Mouse (Mus musculus) lung, postnatal 0 days (tissue): ENCODE results near the gene Cxcr2. TPM values are rescaled to one million over a fixed set of nuclear protein-coding genes. Genes with fewer than 3 reads are reported as not detected.
"Not testable (repeated sequence)": the region's sequence is repeated elsewhere in the genome, so short reads cannot be mapped to it uniquely, and the experiment has no call there.

ENCODE experiments used
- ATAC-seq: fragments of 200-750 bp; cut with Nextera tagmentation; 2 replicates; pipeline ENCODE4 v1.8.0; 2017; ENCODE audit warnings: moderate library complexity
- DNase-seq: peaks from one replicate; pipeline ENCODE4 v3.0.0-alpha.2; 2016; ENCODE audit warnings: low spot score
- H3K27ac ChIP-seq: fragments of 300-500 bp; sonication (generic); 2 replicates; pipeline ENCODE4 v1.5.1; 2014; ENCODE audit warnings: antibody characterized with exemption, mild to moderate bottlenecking, low read length, mixed read lengths
- H3K27me3 ChIP-seq: fragments of 300-500 bp; sonication (generic); replicated peaks from 2 replicates; pipeline ENCODE4 v1.6.1; 2014; ENCODE audit warnings: low read length, mixed read lengths; ENCODE audit not compliant: insufficient read depth
- H3K36me3 ChIP-seq: fragments of 300-500 bp; sonication (generic); 2 replicates; pipeline ENCODE4 v1.6.1; 2014; ENCODE audit warnings: low read length, mixed read lengths; ENCODE audit not compliant: insufficient read depth
- H3K4me1 ChIP-seq: fragments of 300-500 bp; sonication (generic); 2 replicates; pipeline ENCODE4 v1.6.1; 2014; ENCODE audit warnings: antibody characterized with exemption, low read depth, low read length, mixed read lengths; ENCODE audit not compliant: insufficient read depth
- H3K4me2 ChIP-seq: fragments of 300-500 bp; sonication (generic); replicated peaks from 2 replicates; pipeline ENCODE4 v1.6.1; 2014; ENCODE audit warnings: low read depth, mild to moderate bottlenecking, low read length, moderate library complexity, mixed read lengths
- H3K4me3 ChIP-seq: fragments of 300-500 bp; sonication (generic); 2 replicates; pipeline ENCODE4 v1.5.1; 2014; ENCODE audit warnings: low read depth, low read length
- H3K9ac ChIP-seq: fragments of 300-500 bp; sonication (generic); replicated peaks from 2 replicates; pipeline ENCODE4 v1.6.1; 2014; ENCODE audit warnings: low read depth, mild to moderate bottlenecking
- H3K9me3 ChIP-seq: fragments of 300-500 bp; sonication (generic); 2 replicates; pipeline ENCODE4 v1.6.1; 2016; ENCODE audit warnings: low read length, mixed read lengths
- CTCF ChIP-seq: IDR thresholded peaks from 2 replicates; pipeline ENCODE4 v1.5.1; 2016; ENCODE audit warnings: antibody characterized with exemption, mild to moderate bottlenecking
- EP300 ChIP-seq: IDR thresholded peaks from 2 replicates; pipeline ENCODE4 v1.6.1; 2016; ENCODE audit warnings: antibody characterized with exemption, mild to moderate bottlenecking, control low read depth
- WGBS: fragments of 180-500 bp; shearing (Covaris S2); extraction: QIAGEN DNeasy Blood & Tissue Kit; methylation state at CpG from one replicate; pipeline ENCODE4 v1.1.7; 2014; 5-methylcytosine and 5-hydroxymethylcytosine counted together
- polyA plus RNA-seq: library from polyadenylated mRNA; unstranded; fragments of >200 nt; fragmentation: Nextera tagmentation; extraction: Ambion mirVana; gene quantifications from 2 replicates; pipeline ENCODE4 v1.2.1, GENCODE M21; 2015

Cxcr2 gene
- polyA plus RNA-seq, 1 experiment from 2014 or later = 1.9 TPM

- Histone ChIP-seq H3K27ac (no peak overlapping the region), H3K4me1 (no peaks in the 10 kb centered on the region), H3K9me3 (no peaks in the 10 kb centered on the region), H3K9ac (no peak overlapping the region), H3K4me2 (no peak overlapping the region), H3K27me3 (no peaks in the 10 kb centered on the region), H3K36me3 (no peaks in the 10 kb centered on the region), H3K4me3 (no peak overlapping the region)
- DNase-seq = no peak
- ATAC-seq = no peak
- WGBS = 72% methylated on average over 6 of the region's 6 CpGs
- TF ChIP-seq CTCF (no peak), EP300 (no peak)
Observed at GRCm38 (mm10) chr1:74155435-74156012, 1.7 kb downstream of the Cxcr2 start.

DNA sequence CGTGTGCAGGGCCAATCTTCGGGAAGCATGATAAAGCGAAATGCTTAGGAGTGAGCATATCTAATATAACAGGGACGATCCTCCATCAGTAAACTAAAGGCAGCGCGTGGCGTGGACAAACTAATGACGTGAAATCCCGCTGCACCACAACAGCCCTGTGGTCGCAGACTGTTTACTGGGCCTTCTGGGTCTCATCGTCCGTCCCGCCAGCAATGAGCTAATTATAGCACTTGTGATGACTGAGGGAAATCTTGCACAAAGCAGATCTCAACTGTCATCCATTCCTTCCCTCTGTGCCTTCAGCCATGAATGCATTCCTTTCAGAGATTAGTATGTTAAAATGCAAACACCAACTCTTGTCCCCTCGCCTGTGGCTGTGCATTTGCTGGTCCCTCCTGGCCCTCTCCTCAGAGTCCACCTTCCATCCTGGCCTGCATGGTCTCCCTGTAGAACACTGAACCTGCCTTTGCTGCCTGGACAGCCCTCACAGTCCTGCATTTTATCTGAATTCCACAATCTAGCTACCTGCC lies 2.7 kb downstream of the Cxcr2 start:
- H3K4me2 ChIP-seq = no peak overlapping the region
- TF ChIP-seq EP300 = no peak
- TF ChIP-seq CTCF = no peak
- no peaks in the 10 kb centered on the region for H3K4me1 ChIP-seq
- 59% methylated on average over 14 of the region's 14 CpGs for WGBS
- DNase-seq = peak; percentile 36
- ATAC-seq = peak; percentile 23; the same call in 1 of the 2 replicates
- no peaks in the 10 kb centered on the region for H3K9me3 ChIP-seq
- no peak overlapping the region for H3K27ac ChIP-seq
- H3K27me3 ChIP-seq = no peaks in the 10 kb centered on the region
- H3K36me3 ChIP-seq = no peaks in the 10 kb centered on the region
- no peak overlapping the region for H3K4me3 ChIP-seq
- no peak overlapping the region for H3K9ac ChIP-seq

DNA sequence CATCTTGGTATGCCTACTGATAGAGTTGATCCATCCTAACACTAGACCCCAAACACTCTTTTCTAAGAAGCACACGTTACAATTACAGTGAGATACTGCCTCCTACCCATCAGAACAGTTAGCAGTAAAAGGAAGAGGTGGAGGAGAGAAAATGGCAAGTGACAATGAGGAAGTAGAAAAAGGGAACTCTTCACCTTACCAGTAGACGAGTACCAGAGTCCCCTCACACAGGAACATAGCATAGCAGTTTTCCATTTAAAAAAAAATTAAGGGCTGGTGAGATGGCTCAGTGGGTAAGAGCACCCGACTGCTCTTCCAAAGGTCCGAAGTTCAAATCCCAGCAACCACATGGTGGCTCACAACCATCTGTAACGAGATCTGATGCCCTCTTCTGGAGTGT lies 5.8 kb downstream of the Cxcr2 start:
- not testable (repeated sequence) for H3K4me1 ChIP-seq, H3K36me3 ChIP-seq, H3K9me3 ChIP-seq, H3K27me3 ChIP-seq, H3K27ac ChIP-seq, H3K9ac ChIP-seq, ATAC-seq, DNase-seq, H3K4me3 ChIP-seq, H3K4me2 ChIP-seq
- WGBS = 74% methylated on average over 4 of the region's 5 CpGs

DNA sequence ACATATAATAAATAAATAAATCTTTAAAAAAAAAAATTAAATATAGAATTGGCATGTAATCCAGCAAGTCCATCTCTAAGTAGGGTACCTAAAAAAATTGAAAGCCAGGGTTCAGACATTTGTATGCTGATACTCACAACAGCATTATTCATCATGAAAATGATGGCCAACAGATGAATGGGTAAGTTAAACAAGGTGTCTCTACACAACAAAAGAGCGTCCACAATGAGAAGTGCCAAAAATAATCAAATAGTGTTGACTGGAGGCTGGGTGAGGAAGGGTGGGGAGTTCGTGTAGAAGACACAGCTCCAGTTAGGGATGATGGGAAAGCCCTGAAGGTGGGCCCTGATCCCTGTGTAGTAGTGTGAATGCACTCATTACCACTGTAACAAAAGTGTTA lies 6.2 kb downstream of the Cxcr2 start:
- ATAC-seq (no peak), DNase-seq (no peak)
- H3K27me3 ChIP-seq = no peaks in the 10 kb centered on the region
- H3K4me1 ChIP-seq = no peaks in the 10 kb centered on the region
- no peak overlapping the region for H3K9ac ChIP-seq
- TF ChIP-seq EP300 (no peak), CTCF (no peak)
- no peak overlapping the region for H3K4me2 ChIP-seq
- H3K4me3 ChIP-seq = no peak overlapping the region
- no peaks in the 10 kb centered on the region for H3K9me3 ChIP-seq
- WGBS = 51% methylated on average over 2 of the region's 2 CpGs
- no peak overlapping the region for H3K27ac ChIP-seq
- no peaks in the 10 kb centered on the region for H3K36me3 ChIP-seq

- no peaks in the 10 kb centered on the region for H3K27me3 ChIP-seq
- H3K9me3 ChIP-seq = no peaks in the 10 kb centered on the region
- no peak overlapping the region for H3K27ac ChIP-seq
- peak; percentile 28 for DNase-seq
- no peak overlapping the region for H3K9ac ChIP-seq
- H3K36me3 ChIP-seq = no peaks in the 10 kb centered on the region
- ATAC-seq = 0 out of 2 replicates have a peak, but pooled peaks have one; percentile 25
- no peaks in the 10 kb centered on the region for H3K4me1 ChIP-seq
- 60% methylated on average over 5 of the region's 5 CpGs for WGBS
- H3K4me2 ChIP-seq = no peak overlapping the region
- TF ChIP-seq EP300 (no peak), CTCF (no peak)
- no peak overlapping the region for H3K4me3 ChIP-seq
Observed at GRCm38 (mm10) chr1:74167136-74167535, 13.3 kb downstream of the Cxcr2 start.

DNA sequence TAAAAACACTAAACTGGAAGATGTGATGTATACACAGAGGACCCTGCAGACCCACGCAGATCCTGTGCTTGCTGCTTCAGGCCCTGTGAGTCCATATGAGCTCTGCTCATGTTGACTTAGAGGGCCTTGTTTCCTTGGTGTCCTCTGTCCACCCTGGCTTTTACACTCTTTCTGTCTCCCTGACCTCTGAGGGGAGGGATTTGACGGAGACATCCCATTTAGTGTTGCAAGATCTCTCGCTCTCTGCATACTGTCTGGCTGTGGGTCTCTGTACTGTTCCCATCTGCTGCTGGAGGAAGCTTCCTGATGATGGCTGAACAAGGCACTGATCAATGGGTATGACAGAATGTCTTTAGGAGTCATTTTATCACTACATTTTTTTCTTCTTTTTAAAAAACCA lies 15.9 kb downstream of the Cxcr2 start:
- H3K27me3 ChIP-seq = no peaks in the 10 kb centered on the region
- H3K4me2 ChIP-seq = no peak overlapping the region
- ATAC-seq (no peak), DNase-seq (no peak)
- TF ChIP-seq EP300 (no peak), CTCF (no peak)
- no peaks in the 10 kb centered on the region for H3K36me3 ChIP-seq
- H3K27ac ChIP-seq = no peak overlapping the region
- H3K9ac ChIP-seq = no peak overlapping the region
- no peaks in the 10 kb centered on the region for H3K9me3 ChIP-seq
- no peaks in the 10 kb centered on the region for H3K4me1 ChIP-seq
- no peak overlapping the region for H3K4me3 ChIP-seq
- WGBS = 75% methylated on average over 3 of the region's 3 CpGs

DNA sequence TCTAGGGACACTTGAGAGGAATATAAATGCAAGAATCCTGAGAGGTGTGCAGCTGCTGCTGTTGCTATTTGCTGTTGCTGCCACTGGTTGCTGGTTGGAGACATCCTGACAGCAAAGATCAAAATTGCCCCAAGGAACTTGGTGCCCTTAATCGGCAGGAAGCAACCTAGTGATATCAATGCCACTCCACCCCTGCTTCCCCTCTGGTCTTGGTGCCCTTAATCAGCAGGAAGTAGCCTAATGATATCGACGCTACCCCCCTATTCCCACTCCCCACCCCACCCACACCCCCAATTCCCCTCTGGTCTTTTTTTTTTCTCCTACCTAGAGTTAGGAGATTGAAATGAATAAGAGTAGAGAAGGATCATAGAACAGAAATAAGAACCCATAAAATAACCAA lies 18.9 kb downstream of the Cxcr2 start:
- DNase-seq (no peak), ATAC-seq (no peak)
- H3K27ac ChIP-seq = no peak overlapping the region
- H3K9me3 ChIP-seq = no peaks in the 10 kb centered on the region
- 69% methylated on average over 3 of the region's 3 CpGs for WGBS
- H3K4me1 ChIP-seq = no peaks in the 10 kb centered on the region; the same call in 1 of the 2 replicates
- no peak for TF ChIP-seq CTCF
- no peak for TF ChIP-seq EP300
- no peaks in the 10 kb centered on the region for H3K27me3 ChIP-seq
- no peaks in the 10 kb centered on the region for H3K36me3 ChIP-seq
- no peak overlapping the region for H3K4me2 ChIP-seq
- no peak overlapping the region for H3K4me3 ChIP-seq
- no peak overlapping the region for H3K9ac ChIP-seq
